Mouse (Mus musculus) cerebellum, postnatal 25 days (tissue): ENCODE results near the gene Prkca.

Source experiments
- DNase-seq, 2 experiments: peaks; one replicate each; pipeline ENCODE4 v3.0.0; 2021; ENCODE audit warnings: mixed read lengths in 2 of 2

Gene Prkca

DNA sequence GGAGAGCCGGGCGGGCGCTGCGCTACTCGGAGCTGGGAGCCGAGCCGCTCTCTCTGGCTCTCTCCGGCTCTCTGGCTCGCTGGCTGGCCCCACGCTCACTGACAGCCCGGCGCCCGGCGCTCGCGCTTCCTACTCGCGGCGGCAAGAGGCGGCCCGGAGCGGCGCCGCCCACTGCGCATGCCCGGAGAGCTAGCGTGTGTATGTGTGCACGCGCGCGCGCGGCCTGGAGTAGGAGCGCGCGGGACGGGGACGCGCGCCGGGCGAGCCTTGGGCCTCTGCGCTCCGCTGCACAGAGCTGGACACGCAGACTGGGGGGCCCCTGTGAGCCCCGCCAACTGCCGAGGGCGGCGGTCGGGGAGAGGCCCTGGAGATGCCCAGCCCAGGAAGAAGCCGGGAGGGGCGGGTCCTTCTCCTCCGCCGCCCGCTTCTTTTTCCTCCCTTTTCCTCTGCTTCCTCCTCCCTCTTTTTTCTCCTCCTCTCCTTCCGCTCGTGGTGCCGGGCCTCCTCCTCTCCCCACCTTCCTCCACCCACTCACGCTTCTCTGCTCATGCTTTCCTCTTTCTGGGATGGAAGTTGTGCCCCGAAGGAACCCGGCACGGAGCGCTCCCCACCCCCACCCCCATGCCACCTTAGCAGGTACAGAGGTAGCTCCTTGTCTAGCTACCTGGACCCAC, at the start of gene Prkca:
Gene Prkca, minus strand, starts transcription at position 140 of the 674 bp plus-strand sequence.
- DNase-seq: peak; percentile 97 to 99

DNA sequence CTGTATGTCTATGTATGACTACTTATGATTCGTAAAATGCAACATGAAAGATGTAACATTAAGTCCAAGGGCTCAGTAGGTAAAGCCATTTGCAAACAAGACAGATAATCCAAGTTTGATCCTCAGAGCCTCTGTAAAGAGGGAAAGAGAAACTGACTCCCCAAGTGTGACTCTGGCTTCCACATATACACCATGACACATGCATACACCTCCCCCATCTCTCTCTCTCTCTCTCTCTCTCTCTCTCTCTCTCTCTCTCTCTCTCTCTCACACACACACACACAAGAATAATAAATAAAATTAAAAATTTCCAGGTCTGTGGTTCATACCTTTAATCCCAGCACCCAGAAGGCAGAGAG, 41.9 kb upstream of the Prkca start:
- DNase-seq: no peak

DNA sequence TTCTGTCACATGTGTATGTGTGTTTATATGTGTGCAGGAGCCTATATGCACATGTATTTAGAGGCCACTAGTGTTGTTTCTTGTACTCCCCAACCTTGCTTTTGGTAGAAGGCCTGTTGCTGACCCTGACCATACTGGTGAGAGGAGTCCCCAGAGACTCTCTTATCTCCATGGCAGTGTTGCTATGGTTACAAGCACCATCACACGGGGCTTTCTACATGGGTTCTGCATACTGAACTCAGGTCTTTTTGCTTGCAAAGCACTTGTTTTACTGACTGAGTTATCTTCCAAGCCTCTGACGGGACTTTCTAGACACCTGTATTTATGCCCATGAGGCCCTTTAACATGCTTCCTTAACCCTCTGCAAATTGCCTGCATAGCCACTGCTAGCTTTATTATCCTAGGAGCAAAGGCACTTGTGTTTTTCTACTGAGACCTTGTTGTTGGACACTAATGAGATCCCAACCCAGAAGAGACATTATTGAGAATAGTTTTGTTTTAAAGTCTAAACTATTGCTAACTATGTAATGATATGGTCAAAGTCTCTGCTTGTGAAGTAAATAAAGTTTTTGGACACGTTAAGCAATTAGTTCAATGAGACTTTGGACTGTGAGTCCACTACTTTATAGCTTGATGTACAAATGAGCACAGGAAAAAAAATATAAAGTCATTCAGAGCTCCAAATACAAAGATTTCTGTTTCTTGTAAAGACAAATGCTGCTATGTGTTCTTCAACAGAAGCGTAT, 41.4 kb upstream of the Prkca start:
- DNase-seq: no peak

DNA sequence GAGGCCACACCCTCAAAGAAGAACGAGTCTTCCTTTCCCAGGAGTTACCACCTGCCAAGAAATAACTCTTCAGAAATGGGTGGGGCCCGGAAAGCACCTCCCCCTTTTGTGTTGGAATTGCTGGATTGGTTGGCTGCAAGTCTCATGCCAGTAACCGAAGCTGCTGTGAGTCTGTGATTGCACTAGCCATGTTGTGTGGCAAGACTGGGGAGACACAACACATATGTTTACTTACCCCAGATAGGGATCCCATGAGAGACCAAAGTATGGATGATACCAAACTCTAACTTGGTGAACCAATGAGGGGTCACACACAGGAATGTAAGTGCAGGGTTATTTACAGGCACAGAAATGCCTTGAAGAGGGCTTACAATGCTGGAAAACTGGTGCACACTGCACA, 38.9 kb upstream of the Prkca start:
- DNase-seq: no peak

DNA sequence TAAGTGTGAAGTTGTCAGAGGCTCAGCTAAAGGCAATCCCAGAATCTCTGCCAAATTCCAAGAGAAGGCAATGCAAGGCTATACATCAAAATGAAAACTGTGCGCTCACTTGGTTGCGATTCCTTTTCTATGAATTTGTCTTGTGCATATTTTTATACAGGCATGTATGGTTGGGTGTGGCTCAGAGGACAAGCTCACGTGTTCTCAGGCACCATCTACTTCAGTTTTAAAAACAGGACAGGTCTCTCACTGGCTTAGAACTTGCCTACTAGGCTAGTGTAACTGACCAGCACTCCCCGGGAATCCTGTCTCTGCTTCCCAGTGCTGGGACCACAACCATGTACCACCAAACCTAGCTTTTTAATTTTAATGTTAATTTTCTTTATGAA, 34.6 kb upstream of the Prkca start:
- DNase-seq: no peak

DNA sequence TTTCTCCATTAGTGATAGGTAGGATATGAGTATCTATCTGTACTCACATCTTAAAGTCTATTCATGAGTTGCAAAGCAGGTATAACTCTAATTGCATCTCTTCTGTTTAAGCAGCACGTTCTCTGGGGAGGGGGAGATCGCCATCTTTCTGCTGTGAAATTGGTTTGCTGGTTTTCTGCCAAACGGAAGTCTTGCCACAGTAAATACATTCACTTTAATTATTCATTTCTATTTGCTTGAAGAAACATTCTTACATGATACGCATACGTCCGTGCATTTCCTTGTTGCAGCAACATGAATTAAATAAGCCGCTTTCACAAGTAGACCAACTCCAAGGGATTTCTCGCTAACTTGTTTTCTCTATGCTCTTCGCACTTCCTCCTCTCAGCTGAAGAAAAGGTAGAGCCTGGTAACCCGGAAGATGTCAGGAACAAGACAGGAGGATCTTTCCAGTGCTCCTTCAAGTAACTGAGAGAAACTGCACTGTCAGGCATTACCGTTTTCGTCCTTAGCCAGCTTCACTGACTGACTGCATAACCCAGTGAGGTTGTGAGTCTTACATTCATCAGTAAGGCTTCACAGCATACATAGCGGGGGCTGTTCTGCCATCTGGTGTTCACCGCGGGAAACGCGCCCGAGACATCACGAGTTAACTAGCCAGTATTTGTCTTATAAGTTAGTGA, 34.1 kb upstream of the Prkca start:
- DNase-seq: peak; percentile 76 to 86

DNA sequence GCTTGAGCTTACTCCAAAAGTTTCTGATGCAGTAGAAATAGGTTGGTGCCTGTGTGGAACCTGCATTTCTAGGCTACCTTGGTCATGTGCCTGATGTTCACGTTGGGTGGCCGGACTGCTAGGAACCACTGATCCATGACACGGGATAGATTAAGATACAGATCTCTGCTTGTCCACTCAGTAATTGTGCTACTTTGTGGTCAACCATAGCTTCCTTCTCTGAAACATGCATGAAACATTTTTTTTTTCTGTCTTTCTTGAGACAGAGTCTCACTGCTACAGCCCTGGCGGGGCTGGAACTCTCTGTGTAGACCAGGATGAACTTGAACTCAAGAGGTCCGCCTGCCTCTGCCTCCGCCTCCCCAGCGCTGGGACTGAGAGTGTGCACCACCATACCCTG, 33.1 kb upstream of the Prkca start:
- no peak for DNase-seq

DNA sequence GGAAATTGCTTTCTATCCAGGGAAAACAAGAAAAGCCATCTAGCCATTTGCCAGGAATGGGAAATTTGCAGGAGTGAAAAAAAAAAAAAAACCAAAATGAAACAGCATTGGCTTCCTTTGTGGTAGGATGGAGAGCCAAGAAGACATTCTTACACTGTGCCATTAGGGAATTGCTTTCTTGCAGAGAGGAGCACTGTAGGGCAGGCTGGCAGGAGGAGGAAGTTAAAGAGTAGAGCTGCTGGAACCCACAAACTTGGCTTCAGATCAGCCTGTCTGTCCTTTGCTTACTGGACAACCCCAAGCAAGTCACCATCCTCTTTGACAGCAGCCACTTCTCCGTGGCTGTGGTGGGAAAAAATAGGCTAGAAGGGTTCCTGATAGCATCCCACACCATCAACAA, 23.3 kb upstream of the Prkca start:
- no peak for DNase-seq

DNA sequence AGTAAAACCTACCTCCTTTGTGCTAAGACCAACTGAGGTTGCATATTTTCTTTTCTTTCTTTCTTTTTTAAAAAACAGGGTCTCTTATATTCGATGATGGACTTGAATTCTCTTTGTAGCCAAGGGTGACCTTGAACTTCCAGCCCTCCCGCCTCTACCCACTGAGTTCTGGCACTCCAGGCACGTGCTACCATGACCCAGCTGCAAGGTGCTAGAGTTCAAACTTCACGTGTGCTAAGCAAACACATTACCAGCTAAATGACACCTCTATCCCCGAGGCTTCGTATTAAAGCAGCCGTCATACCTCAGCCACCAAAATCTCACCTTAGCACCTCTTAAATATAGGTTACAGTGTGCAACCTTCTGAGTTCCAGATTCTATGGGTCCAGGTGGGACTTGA, 21.9 kb upstream of the Prkca start:
- no peak for DNase-seq

DNA sequence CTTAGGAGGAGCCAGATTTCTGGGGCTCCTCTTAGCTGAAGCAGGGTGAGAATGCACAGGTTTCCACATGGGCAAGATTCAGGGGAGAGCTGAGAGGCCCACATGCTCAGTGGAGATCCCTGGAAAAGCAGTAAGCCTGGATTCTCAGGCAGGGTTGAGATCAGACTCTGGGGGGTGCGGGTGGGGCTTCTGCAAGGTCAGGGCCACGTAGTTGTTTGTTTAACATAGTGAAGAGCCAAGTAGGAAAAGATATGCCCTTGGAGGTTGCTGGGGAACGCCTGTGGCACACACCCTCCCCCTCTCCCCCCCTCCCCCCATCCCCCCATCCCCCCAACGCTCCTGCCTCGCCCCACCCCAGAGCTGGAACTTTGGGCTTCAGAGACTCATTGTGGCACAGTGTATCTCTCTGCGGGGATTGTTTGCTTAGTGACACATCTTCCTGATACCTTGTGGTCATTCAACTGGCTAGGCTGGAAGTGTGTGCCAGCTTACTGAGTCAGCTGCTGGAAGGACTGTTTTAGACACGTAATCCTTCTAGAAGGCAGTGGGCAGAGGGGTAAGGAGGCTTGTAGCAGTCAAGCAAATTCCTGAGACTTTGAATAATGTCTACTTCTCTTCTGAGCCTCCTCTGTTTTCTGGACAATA, 21.3 kb upstream of the Prkca start:
- no peak for DNase-seq

DNA sequence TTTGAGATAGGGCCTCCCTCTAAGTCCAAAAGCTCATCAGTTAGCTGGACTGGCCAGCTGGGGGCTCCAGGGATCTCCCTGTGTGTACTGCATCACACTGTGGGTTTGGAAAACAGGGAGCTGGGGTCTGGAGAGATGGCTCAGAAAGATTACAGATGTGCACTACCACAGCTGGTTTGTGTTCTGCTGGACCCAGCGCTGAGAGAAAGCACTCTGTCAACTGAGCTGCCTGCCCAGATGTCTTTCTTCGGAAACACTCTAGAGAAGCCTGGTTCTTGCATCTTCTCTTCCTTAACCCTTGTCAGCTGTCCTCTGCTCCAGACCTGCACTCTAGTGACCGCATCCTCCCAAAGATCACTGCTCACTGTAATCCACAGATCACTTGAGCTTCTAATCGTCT, 20.3 kb upstream of the Prkca start:
- no peak for DNase-seq

DNA sequence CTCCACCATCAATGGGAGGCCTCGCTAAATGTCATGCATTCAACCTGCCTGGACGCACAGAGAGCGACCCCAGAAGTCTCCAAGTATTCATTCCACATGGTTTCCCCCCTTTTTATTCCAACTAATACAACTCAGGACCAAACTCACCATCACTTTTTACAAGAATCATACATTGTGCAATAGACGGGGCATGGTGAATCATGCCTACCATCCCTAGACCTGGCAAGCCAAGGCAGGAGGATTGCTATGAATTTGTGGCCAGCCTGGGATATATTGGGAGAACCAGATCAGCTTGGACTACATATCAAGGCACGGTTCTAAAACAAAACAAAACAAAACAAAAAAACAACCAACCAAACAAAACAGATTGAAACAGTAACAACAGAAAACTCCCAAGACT, 19.2 kb upstream of the Prkca start:
- DNase-seq: no peak

DNA sequence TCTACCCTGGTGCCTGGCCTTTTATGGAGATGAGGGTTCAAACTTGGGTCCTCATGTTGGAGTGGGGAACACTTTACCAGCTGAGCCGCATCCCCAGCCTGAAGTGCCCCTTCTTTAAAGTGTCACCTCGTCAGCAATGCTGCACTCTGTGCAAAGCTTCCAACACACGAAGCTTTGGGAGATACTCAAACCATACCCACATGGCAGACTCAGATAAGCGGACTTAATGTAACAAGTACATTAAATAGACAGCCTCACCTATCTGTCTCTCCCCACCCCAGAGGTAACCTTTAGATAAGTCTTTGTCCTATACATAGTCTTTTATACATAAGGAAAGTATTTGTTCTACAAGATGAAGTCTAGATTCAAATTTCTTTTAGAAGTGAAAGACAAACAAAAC, 17.3 kb upstream of the Prkca start:
- DNase-seq: no peak

DNA sequence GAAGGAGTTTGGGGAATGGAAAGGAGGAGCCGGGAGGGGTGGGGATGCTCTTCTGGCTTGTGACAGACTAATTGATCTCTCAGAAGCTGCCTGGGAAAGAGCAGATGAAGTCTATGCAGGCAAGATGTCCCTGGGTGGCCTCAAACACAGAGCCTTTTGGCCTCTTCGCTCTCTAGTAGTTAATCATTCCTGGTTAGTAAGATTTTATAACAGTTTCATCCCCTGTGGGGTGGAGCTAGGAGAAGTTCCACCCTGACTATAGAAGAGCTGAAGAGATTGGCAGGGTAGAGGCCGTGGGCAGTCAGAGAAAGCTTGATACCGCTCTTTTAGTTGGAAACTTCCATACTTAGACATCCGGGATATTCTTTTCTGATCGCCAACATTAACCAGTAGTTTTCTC, 15.2 kb upstream of the Prkca start:
- no peak for DNase-seq

DNA sequence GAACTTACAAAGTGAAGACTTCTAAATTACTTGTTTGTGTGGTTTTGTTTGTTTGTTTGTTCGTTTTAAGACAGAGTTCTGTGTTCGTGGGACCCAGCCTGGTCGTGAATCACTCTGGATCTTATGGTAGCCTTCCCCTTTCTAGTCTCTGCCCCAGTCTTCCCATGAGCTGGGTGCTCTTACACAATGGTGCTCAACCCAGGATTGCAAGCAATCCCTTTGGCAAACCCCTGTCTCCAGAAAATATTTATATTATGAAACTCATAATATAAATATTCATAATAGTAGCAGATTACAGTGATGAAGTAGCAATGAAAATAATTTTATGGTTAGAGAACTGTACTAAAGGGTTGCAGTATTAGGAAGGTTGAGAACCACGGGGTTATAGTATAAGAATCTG, 12.3 kb upstream of the Prkca start:
- DNase-seq: no peak

DNA sequence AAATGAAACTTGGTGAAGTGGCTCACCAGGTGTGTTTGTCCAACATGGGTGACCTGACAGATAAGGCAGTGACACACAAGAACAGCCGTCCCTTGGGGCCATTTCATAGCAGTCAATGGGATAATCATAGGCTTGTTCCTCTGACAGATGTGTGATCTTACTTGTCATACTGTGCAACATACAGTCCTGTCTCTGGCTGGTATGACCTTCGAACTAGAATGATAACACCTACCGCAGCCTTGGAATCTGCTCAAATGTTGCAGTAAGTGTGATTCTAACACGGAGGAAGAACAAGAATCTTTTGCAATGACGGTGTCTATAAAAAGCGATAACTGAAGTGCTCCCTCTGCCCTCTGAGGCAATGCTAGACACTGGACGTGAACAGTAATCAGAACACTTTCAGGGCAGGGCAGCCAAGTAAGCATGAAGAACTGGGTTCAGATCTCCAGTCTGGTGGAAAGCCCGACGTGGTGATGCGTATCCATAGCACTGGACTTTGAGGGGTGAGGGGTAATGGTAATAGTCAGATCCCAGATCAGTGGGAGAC, 9.2 kb upstream of the Prkca start:
- no peak for DNase-seq

DNA sequence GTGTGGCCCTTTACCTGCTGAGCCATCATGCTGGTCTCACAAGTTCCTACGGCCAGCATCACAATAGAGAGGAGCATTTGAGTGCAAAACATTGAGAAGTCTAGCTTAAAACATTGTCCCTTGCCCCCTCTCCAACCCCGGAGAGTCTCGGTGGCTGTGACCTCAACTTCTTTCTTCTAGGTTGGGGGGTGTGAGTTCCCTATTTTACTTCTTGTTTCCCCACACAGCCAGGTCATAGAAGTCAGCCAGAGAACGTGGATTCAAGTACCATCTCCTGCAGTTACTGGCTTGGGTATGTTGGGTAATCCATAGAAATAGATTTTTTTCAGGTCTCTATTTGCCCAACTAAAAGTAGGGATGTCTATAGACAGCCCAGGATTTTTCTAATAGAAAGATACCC, 7.1 kb upstream of the Prkca start:
- no peak for DNase-seq

DNA sequence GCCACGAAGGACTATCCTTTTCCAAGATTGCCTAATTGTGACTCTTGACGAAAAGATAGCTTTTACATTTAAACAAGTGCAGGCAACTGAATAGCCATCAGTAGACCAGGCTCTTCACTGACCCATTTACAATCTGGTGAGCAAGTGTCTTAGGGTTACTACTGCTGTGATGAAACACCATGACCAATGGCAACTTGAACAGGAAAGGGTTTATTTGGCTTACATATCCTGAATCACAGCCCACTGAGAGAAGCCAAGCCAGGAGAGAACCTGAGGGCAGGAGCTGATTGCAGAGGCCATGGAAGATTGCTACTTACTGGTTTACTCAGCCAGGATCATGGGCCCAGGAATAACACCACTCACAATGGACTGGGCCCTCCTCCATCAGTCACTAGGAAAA, 1.6 kb upstream of the Prkca start:
- no peak for DNase-seq

DNA sequence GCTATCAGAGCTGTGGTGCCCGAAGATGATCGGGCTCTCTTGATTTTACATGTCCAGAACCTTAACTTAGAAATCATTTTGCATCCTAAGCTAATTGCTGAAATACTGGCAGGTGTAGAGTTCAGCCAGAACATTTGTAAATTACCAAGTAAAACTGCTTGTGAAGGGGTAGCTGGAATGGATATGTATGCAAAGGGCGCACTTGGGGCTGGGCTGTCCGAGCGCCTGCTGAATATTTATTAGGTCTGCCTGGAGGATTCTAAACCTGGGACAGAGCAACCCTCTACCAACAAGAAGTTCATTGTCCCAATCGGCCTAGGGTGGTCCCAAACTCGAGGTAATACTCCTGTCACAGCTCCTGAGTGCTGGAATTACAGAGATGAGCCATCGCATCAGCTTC, 1.0 kb upstream of the Prkca start:
- DNase-seq: no peak

DNA sequence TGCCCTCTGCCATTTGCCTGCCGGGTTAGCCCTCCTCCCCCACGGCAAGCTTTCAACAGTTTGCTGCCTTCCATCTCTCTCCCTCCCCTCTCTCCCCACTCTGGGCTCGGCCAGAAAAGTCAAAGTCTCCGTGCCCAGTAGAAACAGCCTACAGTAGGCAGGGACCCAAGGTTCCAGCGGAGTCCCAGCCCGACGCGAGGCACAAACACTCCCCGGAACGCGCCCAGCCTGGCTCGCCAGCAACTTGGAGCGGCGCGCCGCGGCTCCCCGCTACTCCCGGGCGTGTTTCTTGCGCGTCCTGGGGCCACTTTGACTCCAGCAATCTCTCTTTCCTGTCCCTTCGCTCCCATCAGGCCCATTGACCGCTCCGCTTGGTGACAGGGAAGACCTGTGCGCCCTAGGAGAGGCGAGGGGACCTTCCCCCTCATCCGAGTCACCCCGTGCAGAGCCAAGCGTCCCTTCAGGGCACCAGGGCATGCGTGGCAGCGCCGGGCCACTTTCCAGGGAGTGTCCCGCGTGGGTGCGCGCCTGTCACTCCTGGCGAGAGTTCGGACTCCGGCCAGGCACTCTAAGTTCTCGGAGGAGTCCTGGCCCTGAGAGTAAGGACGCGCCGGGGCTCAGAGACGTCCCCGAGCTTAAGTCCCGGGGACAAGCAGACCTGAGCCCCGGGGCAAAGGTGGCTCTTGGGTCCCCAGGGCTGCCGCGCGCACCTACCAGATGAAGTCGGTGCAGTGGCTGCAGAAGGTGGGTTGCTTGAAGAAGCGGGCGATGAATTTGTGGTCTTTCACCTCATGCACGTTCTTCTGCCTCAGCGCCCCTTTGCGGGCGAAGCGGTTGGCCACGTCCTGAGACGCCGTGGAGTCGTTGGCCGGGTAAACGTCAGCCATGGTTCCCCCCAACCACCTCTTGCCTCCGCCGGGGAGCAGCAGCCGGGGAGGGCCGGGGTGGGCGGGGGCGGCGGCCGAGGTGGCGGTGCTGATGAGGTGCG, 653 bp downstream of the Prkca start, which contains the start of gene Apoh:
Gene Apoh, plus strand, starts transcription at position 574 of the 988 bp plus-strand sequence.
- peak; percentile 64 to 71 for DNase-seq

DNA sequence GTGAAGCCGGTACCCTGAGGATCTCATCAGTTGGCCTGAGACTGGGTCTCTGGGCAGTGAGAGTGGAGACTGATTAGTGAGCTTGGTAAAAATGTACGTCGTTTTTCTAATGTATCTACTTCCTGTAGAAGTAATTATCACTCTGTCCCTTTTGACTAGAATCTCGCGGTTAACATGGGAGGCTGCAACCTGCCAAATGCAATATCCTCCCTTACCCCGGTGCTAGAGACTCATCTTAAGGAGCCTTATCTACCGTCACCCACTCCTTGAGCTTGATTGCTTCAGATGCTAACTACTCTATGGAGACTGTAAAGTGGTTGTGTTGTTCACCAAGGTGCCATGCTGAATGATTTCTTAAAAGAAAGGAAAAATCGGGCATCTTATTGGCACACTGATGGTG, 1.9 kb downstream of the Prkca start:
- DNase-seq: no peak

DNA sequence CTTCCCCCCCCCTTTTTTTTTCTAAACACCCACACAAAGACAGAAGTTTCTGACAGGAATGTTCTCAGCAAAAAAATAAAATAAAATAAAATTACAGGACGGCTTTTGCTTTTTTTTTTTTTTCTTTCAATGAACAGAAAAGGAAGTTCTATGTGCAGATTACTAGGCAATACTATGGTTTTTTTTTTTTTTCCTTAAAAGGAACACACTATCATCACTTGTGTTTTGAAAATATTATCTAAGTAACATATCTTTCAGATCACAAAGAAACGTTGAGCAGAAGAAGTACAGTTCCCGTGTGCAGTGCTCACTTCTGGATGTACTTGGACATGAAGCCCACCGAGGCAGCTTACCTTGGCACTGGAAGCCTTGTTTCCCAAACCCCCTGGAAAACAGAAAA, 3.4 kb downstream of the Prkca start:
- DNase-seq: no peak
